Mouse (Mus musculus) megakaryocyte, adult 5-6 weeks (primary cell): ENCODE results near the gene Kmt2d. TPM values are rescaled to one million over a fixed set of nuclear protein-coding genes. Genes with fewer than 3 reads are reported as not detected.
A peak's percentile ranks its signal among the peaks of the same experiment; 100 is the strongest.
"Not testable (repeated sequence)": the region's sequence is repeated elsewhere in the genome, so short reads cannot be mapped to it uniquely, and the experiment has no call there.

ENCODE experiments used
- ATAC-seq: 2 replicates; pipeline ENCODE4 v1.8.0; 2016; ENCODE audit warnings: mild to moderate bottlenecking, inconsistent platforms; ENCODE audit not compliant: poor library complexity, severe bottlenecking
- total RNA-seq, 2 experiments: library from RNA; stranded (forward) in 1 of 2; stranded (reverse) in 1 of 2; fragments of 153-499, 151-499 nt in 1 of 2; fragments of 221-1000, 200-1000 nt in 1 of 2; gene quantifications; 2 replicates each; pipeline versions ENCODE4 v1.2.3 to v1.2.4; 2015 to 2017

Kmt2d gene
- total RNA-seq (2015): 33.7 and 37.1 TPM in 2 replicates
- total RNA-seq (2017): 16.7 and 52.1 TPM in 2 replicates

GRCm38 (mm10) chr15:98871070-98871915, at the start of gene Kmt2d:
Gene Kmt2d, minus strand, starts transcription at chr15:98871204.
- peak; percentile 4; the same call in 1 of the 2 replicates for ATAC-seq

- ATAC-seq: not testable (repeated sequence)
Observed at GRCm38 (mm10) chr15:98918499-98918895, 47.5 kb upstream of the Kmt2d start.

- ATAC-seq: peak; percentile 97
Observed at GRCm38 (mm10) chr15:98917538-98918498, 46.8 kb upstream of the Kmt2d start, which contains the start of gene Lmbr1l. Gene Lmbr1l, minus strand, starts transcription at chr15:98918231.

- ATAC-seq: no peak
Observed at GRCm38 (mm10) chr15:98917091-98917490, 46.1 kb upstream of the Kmt2d start.

GRCm38 (mm10) chr15:98916016-98916415, 45.0 kb upstream of the Kmt2d start:
- ATAC-seq: no peak

DNA sequence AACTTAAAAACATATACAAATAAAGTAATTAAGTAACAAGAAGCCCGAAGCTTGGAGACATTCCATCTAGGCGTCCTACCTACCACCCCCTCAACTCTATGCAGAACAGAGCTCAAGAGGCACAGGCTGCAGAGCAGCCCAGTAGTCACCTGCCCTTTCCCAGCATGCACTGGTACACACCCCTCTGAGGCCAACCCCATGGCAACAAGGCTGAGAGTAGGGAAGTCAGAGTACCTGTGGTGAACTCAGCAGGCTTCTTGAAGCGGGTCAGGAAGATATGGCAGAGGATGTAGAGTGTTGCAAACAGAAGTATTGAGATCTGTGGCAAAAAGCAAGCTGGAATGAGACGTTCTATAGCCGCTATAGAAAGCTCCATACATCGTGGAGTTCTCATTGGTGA, 43.9 kb upstream of the Kmt2d start:
- no peak for ATAC-seq

DNA sequence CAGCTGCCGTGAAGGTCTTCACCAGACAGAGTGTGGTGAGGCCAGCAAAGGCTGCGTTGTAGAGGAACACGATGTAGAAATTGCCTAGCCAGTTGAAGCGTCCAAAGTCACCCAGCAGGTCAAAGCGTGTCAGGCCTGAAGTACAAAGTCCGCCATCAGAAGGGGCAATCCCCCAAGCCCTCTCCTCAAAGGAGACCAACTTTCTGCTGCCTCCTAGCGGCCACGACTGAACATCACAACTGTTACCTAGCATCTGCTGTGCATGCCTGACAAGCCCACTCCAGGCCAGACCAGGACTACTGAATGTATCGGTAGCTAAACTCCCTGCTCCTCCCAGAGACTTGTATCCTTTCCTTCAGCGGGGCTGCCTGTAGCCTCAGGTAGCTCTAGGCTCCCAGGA, 33.7 kb upstream of the Kmt2d start:
- peak; percentile 43; the same call in 1 of the 2 replicates for ATAC-seq

DNA sequence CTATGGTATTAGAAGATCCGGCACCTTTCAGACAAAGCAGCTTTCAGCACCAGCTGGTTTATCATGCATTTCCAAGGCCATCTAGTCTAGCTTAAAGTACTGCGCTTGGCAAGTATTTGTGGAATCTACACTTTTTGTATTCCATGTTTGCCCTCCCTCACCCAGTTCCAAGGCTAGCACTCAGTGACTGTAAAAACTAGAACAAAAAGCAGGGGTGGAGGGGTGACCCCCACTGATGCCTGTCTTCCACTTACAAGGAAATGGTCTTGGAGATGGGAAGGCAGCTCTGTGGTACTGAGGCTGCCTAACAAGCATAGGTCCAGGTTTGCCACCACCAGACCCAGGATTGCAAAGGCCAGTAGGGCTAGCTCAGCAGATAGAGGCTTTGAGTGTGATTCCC, 31.6 kb upstream of the Kmt2d start:
- no peak for ATAC-seq

DNA sequence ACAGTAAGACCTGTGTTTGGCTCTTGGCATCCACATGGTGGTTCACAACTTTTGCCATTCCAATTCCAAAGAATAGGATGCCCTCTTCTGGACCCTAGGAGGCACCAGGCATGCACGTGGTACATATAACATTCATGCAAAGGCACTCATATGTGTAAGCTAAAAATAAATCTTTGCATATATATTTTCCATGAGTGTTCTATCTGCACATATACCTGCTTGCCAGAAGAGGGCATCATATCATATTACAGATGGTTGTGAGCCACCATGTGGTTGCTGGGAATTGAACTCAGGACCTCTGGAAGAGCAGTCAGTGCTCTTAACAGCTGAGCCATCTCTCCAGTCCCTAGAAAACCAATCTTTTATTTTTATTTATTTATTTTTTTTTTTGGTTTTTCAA, 30.5 kb upstream of the Kmt2d start:
- ATAC-seq: no peak

- no peak for ATAC-seq
Observed at GRCm38 (mm10) chr15:98897928-98898800, 27.2 kb upstream of the Kmt2d start, which contains the start of gene Dhh. Gene Dhh, minus strand, starts transcription at chr15:98898540.

DNA sequence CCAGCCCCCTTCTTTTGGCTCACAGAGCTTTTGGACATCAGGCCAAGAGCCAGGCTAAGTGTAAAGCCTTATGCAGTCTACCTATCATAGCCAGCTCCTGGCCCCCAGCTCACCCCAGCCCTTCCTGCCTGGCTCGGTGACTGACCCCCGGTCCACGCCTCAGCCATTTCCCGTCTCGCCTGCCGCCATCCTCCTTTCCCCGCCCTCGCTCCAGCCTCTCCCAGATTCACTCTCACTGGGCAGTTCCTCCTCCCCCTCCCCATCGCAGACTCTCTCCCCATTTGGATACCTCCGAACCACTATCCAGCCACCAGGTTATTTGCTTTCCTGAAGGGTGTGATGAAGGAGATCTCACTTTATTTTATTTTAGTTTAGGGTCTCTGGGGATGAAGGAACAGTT, 26.5 kb upstream of the Kmt2d start:
- ATAC-seq: no peak

- ATAC-seq: no peak
Observed at GRCm38 (mm10) chr15:98895635-98896589, 24.9 kb upstream of the Kmt2d start.

DNA sequence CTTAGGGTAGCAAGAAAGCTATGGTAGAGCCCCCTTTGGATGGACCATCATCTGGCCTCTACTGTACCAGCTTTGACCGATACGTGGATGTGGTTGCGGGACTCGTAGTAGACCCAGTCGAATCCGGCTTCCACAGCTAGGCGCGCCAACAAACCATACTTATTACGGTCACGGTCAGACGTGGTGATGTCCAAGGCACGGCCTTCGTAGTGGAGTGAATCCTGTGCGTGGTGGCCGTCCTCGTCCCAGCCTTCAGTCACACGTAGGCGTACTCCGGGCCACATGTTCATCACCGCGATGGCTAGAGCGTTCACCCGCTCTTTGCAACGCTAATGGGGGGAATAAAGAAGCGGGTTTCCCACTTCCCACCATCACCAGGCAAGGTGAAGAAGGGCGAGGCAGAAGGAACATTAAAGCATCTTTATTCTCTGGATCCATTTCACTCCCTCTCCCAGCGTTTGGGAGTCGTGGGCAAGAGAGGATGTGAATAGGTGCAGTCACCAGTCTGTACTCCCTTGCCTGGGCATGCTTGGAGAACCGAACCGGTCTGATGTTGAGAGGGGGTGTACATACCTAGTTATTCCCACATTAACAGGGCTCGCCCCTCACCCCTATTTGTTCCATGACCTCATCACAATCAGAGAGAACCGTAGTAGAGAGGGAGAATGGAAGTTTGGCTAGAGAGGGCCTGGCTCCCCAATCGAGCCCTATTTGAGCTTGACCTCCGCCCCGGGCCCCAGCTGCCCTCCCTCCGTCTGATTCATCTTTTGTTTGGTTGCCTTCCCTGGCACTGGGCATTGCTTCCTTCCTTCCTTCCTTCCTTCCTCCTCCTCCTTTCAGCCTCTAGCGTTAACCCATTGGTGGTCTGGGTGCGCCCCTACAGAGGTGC, 24.0 kb upstream of the Kmt2d start:
- no peak for ATAC-seq

GRCm38 (mm10) chr15:98893940-98894745, 23.1 kb upstream of the Kmt2d start, which contains the start of gene Rhebl1:
Gene Rhebl1, minus strand, starts transcription at chr15:98894540.
- ATAC-seq: peak; percentile 38

DNA sequence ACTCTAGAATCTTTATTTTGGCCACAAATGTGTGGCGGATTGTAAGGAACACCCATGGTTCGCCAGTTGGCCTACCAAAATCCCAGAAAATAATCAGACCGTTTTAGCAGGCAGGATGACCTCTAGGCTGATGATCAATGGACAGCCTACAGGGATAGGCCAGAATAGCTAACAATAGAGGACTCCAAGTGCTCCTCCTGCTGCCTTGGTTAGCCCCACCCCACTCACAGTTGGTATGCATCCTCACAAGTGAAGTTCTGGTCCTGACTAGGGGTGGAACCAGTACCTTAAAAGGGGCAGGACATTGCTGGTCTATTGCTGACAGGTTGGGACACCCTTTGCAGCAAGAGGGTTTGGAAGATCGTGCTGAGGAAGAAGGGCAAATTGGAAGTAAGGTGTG, 22.0 kb upstream of the Kmt2d start:
- no peak for ATAC-seq

DNA sequence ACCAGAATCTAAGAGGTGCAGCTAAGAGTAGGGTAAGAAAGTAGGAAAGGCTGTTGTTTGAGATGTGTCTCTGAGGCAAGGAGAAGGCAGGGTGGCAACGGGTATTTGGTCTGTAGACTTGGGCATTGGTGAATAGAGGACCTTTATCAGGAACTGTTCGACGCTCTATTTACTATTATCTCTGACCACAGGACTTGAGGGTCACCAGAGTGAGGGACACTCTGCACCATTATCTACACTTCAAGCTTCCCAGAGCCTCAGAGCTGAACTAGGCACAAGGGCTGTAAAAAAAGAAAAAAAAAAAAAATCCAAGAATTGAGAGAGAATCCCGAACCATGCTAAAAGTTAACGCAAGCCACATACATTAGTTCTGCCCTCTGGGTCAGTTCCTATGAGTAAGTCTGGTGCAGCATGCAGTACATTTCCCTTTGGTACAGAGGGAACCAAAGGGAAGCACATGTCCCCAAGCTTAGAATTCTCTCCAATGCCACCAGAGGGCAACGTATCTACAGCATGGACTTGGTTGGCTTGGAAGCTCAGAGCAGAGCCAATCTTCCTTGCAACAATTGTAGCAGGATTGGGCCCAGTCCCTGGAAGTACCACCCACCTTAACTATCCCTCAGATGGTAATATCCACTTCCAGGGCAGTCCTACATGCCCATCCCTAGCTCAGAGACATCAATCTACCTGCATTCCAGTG, 21.1 kb upstream of the Kmt2d start:
- peak; percentile 88 for ATAC-seq
